Comparison of ENCODE assay signal across 18 mouse cellular contexts in genomic region chr11:74574768-74575434, GRCm38 (mm10). TPM values are rescaled to one million over a fixed set of nuclear protein-coding genes. Genes with fewer than 3 reads are reported as not detected.
DNase-seq lines count a peak whose midpoint lies in the region; ATAC-seq and TF ChIP-seq lines count a peak whose summit lies in the region.
"Had no signal": no experiment of that assay in that cellular context is flagged by ENCODE, and none has a peak within 500 bp of the region (broad histone marks: within the 10 kb centered on the region; RNA-seq: fewer than 3 reads in every experiment).

No protein-coding gene starts in this region.

- H3K4me2 ChIP-seq in liver, postnatal 0 days (ENCODE audit: low read depth, low read length), result peak overlapping the region; percentile 66; the same call in 1 of the 2 replicates
- H3K4me2 ChIP-seq: forebrain, embryonic 13.5 days; heart, embryonic 12.5 days; midbrain, embryonic 12.5 days had no signal

- no peak overlapping the region for H3K9ac ChIP-seq in liver, postnatal 0 days (replicated peaks)
- H3K9ac ChIP-seq: forebrain, embryonic 13.5 days; heart, embryonic 12.5 days; midbrain, embryonic 12.5 days had no signal

- H3K4me3 ChIP-seq in liver, postnatal 0 days (ENCODE audit: low read depth, low read length), result no peak overlapping the region
- no peak overlapping the region for H3K4me3 ChIP-seq in lung, adult 2 months (replicated peaks; ENCODE audit: extremely low read depth, low read depth, low read length)
- H3K4me3 ChIP-seq: forebrain, embryonic 13.5 days; heart, embryonic 12.5 days; midbrain, embryonic 12.5 days had no signal

- 48% methylated on average over 4 of the region's 4 CpGs for WGBS in liver, postnatal 0 days (ENCODE audit: insufficient replicate concordance)
- WGBS in lung, adult 2 months, result 54% methylated on average over 4 of the region's 4 CpGs

- peak; percentile 95 for TF ChIP-seq EP300 in liver, postnatal 0 days (IDR thresholded peaks at IDR 0.05; ENCODE audit: low read depth)

- H3K27ac ChIP-seq in liver, postnatal 0 days (ENCODE audit: low read depth), result peak overlapping the region; percentile 95
- H3K27ac ChIP-seq: forebrain, embryonic 13.5 days; midbrain, embryonic 12.5 days had no signal

- H3K9me3 ChIP-seq in liver, postnatal 0 days (ENCODE audit: low read length), result no peaks in the 10 kb centered on the region
- H3K9me3 ChIP-seq: forebrain, embryonic 13.5 days; heart, embryonic 12.5 days; midbrain, embryonic 12.5 days had no signal

- no peak for TF ChIP-seq CTCF in liver, postnatal 0 days (IDR thresholded peaks at IDR 0.05; ENCODE audit: low read depth)
- TF ChIP-seq CTCF in lung, adult 2 months (IDR thresholded peaks at IDR 0.05; ENCODE audit: insufficient read depth, low read length), result no peak

- DNase-seq in adrenal gland, postnatal 25 days, result peak; percentile 29
- no peak for DNase-seq in adrenal gland, postnatal 4 days (ENCODE audit: low spot score in 2 of 2)
- peak; percentile 33 for DNase-seq in Muller cell, postnatal 12 days (ENCODE audit: inconsistent ontology term)
- no peak for DNase-seq in liver, postnatal 0 days
- DNase-seq in layer of hippocampus, adult 9-10 months (ENCODE audit: low spot score), result no peak
- no peak for DNase-seq in right cerebral cortex, adult 2 months (ENCODE audit: low spot score in 2 of 2)
- no peak for DNase-seq in lung, adult 2 months
- DNase-seq: cerebellum, postnatal 14 days; kidney, adult 2 months; kidney, postnatal 25 days; right cerebral cortex, postnatal 4 days; thymus, adult 18-20 months had no signal

- peaks cover 62% of the 10 kb centered on the region for H3K4me1 ChIP-seq in liver, postnatal 0 days (ENCODE audit: insufficient read depth)
- no peaks in the 10 kb centered on the region for H3K4me1 ChIP-seq in lung, adult 2 months (ENCODE audit: control insufficient read depth, insufficient read depth, low read length)
- H3K4me1 ChIP-seq: midbrain, embryonic 12.5 days had no signal

- peak; percentile 39 for ATAC-seq in erythroid progenitor cell, adult 5-6 weeks (replicated peaks; ENCODE audit: low FRiP score, poor library complexity, severe bottlenecking)
- ATAC-seq in liver, postnatal 0 days, result peak; percentile 43
- ATAC-seq: hindbrain, embryonic 16.5 days had no signal

- H3K36me3 ChIP-seq in liver, postnatal 0 days (replicated peaks; ENCODE audit: insufficient read depth, low read length), result no peaks in the 10 kb centered on the region
- H3K36me3 ChIP-seq: heart, embryonic 12.5 days; midbrain, embryonic 12.5 days had no signal

- no peak for TF ChIP-seq POLR2A in lung, adult 2 months (IDR thresholded peaks at IDR 0.05; ENCODE audit: borderline replicate concordance, extremely low read depth, low read depth, low read length)

- no peaks in the 10 kb centered on the region for H3K27me3 ChIP-seq in liver, postnatal 0 days (ENCODE audit: insufficient read depth, low read length)
- H3K27me3 ChIP-seq: forebrain, embryonic 13.5 days; midbrain, embryonic 12.5 days had no signal

RNA-seq across cellular contexts. Expression of gene Rap1gap2, which starts 35.8 kb away (rescaled TPM):
- total RNA-seq in adrenal gland, postnatal 25 days (2021), result 5.9 and 11.5 TPM in 2 replicates
- total RNA-seq in adrenal gland, postnatal 4 days (2021), result 10 to 100 TPM; 18.7 to 28.8 TPM
- total RNA-seq in erythroid progenitor cell, adult 5-6 weeks (2015; ENCODE audit: low replicate concordance), result 1.3 and 3.6 TPM in 2 replicates
- total RNA-seq in erythroid progenitor cell, adult 5-6 weeks (2017; ENCODE audit: low replicate concordance), result 1.2 and 3.0 TPM in 2 replicates
- 0.75 and 0.84 TPM in 2 replicates for polyA plus RNA-seq in liver, postnatal 0 days (2015; fragmentation: Nextera tagmentation; extraction: Ambion mirVana)
- 7.0 and 8.9 TPM in 2 replicates for polyA plus RNA-seq in lung, adult 2 months (2012; rRNA removed)

RNA-seq across cellular contexts. Expression of gene Ccdc92b, which starts 44.5 kb away (rescaled TPM):
- total RNA-seq in adrenal gland, postnatal 25 days (2021), result 3.3 and 4.1 TPM in 2 replicates
- total RNA-seq in adrenal gland, postnatal 4 days (2021), result 1 to 10 TPM; 6.5 to 6.6 TPM
- total RNA-seq in erythroid progenitor cell, adult 5-6 weeks (2015; ENCODE audit: low replicate concordance), result 11.9 and 21.0 TPM in 2 replicates
- 9.5 and 14.0 TPM in 2 replicates for total RNA-seq in erythroid progenitor cell, adult 5-6 weeks (2017; ENCODE audit: low replicate concordance)
- polyA plus RNA-seq in liver, postnatal 0 days (2015; fragmentation: Nextera tagmentation; extraction: Ambion mirVana), result 2.2 and 2.6 TPM in 2 replicates
- 0.51 TPM in 2 replicates for polyA plus RNA-seq in lung, adult 2 months (2012; rRNA removed)
- total RNA-seq: CH12.LX had no signal

Comparison
In these comparisons a context has a peak if more than half of its experiments do, and no peak if none do; other contexts are left out.
1. DNase-seq: peak in adrenal gland, postnatal 25 days (single experiment) and Muller cell, postnatal 12 days (single experiment); none in adrenal gland, postnatal 4 days (0 of 2), liver, postnatal 0 days (single experiment), layer of hippocampus, adult 9-10 months (single experiment), right cerebral cortex, adult 2 months (0 of 2) and lung, adult 2 months (single experiment).